Mouse (Mus musculus) heart, postnatal 0 days (tissue): ENCODE measurements at regions not wholly inside any gene's neighbourhood (a gene's known extent, or its start where the extent isn't known, plus 50 kb on each side); places are given as distances from the start of the nearest gene placed in this dataset.

Experiments
- ATAC-seq: fragments of 200-750 bp; cut with Nextera tagmentation; 2 replicates; pipeline ENCODE4 v1.8.0; 2017; ENCODE audit warnings: low read depth, moderate number of reproducible peaks, moderate library complexity; ENCODE audit not compliant: insufficient read depth
- DNase-seq: peaks from one replicate; pipeline ENCODE4 v3.0.0-alpha.2; 2016; ENCODE audit warnings: low spot score
- H3K27ac ChIP-seq: fragments of 300-500 bp; sonication (generic); 2 replicates; pipeline ENCODE4 v1.5.1; 2014; ENCODE audit warnings: low read depth, mild to moderate bottlenecking
- H3K27me3 ChIP-seq: fragments of 300-500 bp; sonication (generic); 2 replicates; pipeline ENCODE4 v1.6.1; 2014; ENCODE audit warnings: low read length, mixed read lengths; ENCODE audit not compliant: control insufficient read depth, insufficient read depth
- H3K36me3 ChIP-seq: fragments of 300-500 bp; sonication (generic); replicated peaks from 2 replicates; pipeline ENCODE4 v1.6.1; 2014; ENCODE audit warnings: low read length, mixed read lengths; ENCODE audit not compliant: control insufficient read depth, insufficient read depth
- H3K4me1 ChIP-seq: fragments of 300-500 bp; sonication (generic); 2 replicates; pipeline ENCODE4 v1.6.1; 2014; ENCODE audit warnings: antibody characterized with exemption; ENCODE audit not compliant: control insufficient read depth, insufficient read depth
- H3K4me2 ChIP-seq: fragments of 300-500 bp; sonication (generic); 2 replicates; pipeline ENCODE4 v1.6.1; 2014; ENCODE audit warnings: low read depth, mild to moderate bottlenecking, low read length, moderate library complexity
- H3K4me3 ChIP-seq: fragments of 300-500 bp; sonication (generic); 2 replicates; pipeline ENCODE4 v1.5.1; 2014; ENCODE audit warnings: low read depth, low read length
- H3K9ac ChIP-seq: fragments of 300-500 bp; sonication (generic); replicated peaks from 2 replicates; pipeline ENCODE4 v1.6.1; 2014; ENCODE audit warnings: low read depth, low read length, mixed read lengths
- H3K9me3 ChIP-seq: fragments of 300-500 bp; sonication (generic); replicated peaks from 2 replicates; pipeline ENCODE4 v1.6.1; 2016; ENCODE audit warnings: low read length; ENCODE audit not compliant: control insufficient read depth
- CTCF ChIP-seq: IDR thresholded peaks from 2 replicates; pipeline ENCODE4 v1.5.1; 2016; ENCODE audit warnings: antibody characterized with exemption, control low read depth, low read depth
- EP300 ChIP-seq: IDR thresholded peaks from 2 replicates; pipeline ENCODE4 v1.6.1; 2016; ENCODE audit warnings: antibody characterized with exemption, low read depth
- WGBS: fragments of 180-500 bp; shearing (Covaris S2); extraction: QIAGEN DNeasy Blood & Tissue Kit; methylation state at CpG from one replicate; pipeline ENCODE4 v1.1.7; 2014; 5-methylcytosine and 5-hydroxymethylcytosine counted together

GRCm38 (mm10) chr3:45198994-45199589 is 179.1 kb upstream of the Pcdh10 start:
- no peak overlapping the region for H3K4me2 ChIP-seq
- DNase-seq (no peak), ATAC-seq (no peak)
- no peaks in the 10 kb centered on the region for H3K4me1 ChIP-seq
- no peak overlapping the region for H3K27ac ChIP-seq
- no peak for TF ChIP-seq EP300
- TF ChIP-seq CTCF = no peak
- H3K4me3 ChIP-seq = no peak overlapping the region
- H3K36me3 ChIP-seq = no peaks in the 10 kb centered on the region
- no peaks in the 10 kb centered on the region for H3K27me3 ChIP-seq
- no peaks in the 10 kb centered on the region for H3K9me3 ChIP-seq
- no peak overlapping the region for H3K9ac ChIP-seq
- WGBS = 61% methylated on average over 1 of the region's 1 CpGs

- TF ChIP-seq EP300 = no peak
- no peak for TF ChIP-seq CTCF
- Histone ChIP-seq H3K4me1 (no peaks in the 10 kb centered on the region), H3K27me3 (no peaks in the 10 kb centered on the region), H3K36me3 (no peaks in the 10 kb centered on the region), H3K4me3 (no peak overlapping the region), H3K9ac (no peak overlapping the region), H3K27ac (no peak overlapping the region), H3K4me2 (no peak overlapping the region), H3K9me3 (no peaks in the 10 kb centered on the region)
- ATAC-seq (no peak), DNase-seq (no peak)
- WGBS = 60% methylated on average over 2 of the region's 2 CpGs
Observed at GRCm38 (mm10) chr3:45204392-45205043, 173.7 kb upstream of the Pcdh10 start.

GRCm38 (mm10) chr3:45231641-45232433 is 146.4 kb upstream of the Pcdh10 start:
- no peak overlapping the region for H3K4me2 ChIP-seq
- no peak overlapping the region for H3K9ac ChIP-seq
- DNase-seq (no peak), ATAC-seq (no peak)
- no peaks in the 10 kb centered on the region for H3K9me3 ChIP-seq
- H3K27me3 ChIP-seq = no peaks in the 10 kb centered on the region
- no peaks in the 10 kb centered on the region for H3K4me1 ChIP-seq
- no peak overlapping the region for H3K4me3 ChIP-seq
- no peak overlapping the region for H3K27ac ChIP-seq
- TF ChIP-seq CTCF = no peak
- WGBS = 61% methylated on average over 5 of the region's 5 CpGs
- H3K36me3 ChIP-seq = no peaks in the 10 kb centered on the region

GRCm38 (mm10) chr3:45238457-45238856 is 139.7 kb upstream of the Pcdh10 start:
- H3K4me2 ChIP-seq = no peak overlapping the region
- ATAC-seq = no peak
- H3K9me3 ChIP-seq = no peaks in the 10 kb centered on the region
- no peaks in the 10 kb centered on the region for H3K27me3 ChIP-seq
- no peaks in the 10 kb centered on the region for H3K36me3 ChIP-seq
- 69% methylated on average over 2 of the region's 2 CpGs for WGBS
- no peak overlapping the region for H3K4me3 ChIP-seq
- TF ChIP-seq CTCF = no peak
- TF ChIP-seq EP300 = no peak
- H3K27ac ChIP-seq = no peak overlapping the region
- no peak overlapping the region for H3K9ac ChIP-seq
- DNase-seq = no peak
- H3K4me1 ChIP-seq = no peaks in the 10 kb centered on the region

GRCm38 (mm10) chr3:45245456-45245855 is 132.7 kb upstream of the Pcdh10 start:
- TF ChIP-seq EP300 = no peak
- no peak for TF ChIP-seq CTCF

More at GRCm38 (mm10) chr3:45245456-45245855, 132.7 kb upstream of the Pcdh10 start:
- H3K27me3 ChIP-seq = no peaks in the 10 kb centered on the region
- DNase-seq (no peak), ATAC-seq (no peak)
- no peak overlapping the region for H3K4me2 ChIP-seq
- no peak overlapping the region for H3K4me3 ChIP-seq
- no peak overlapping the region for H3K9ac ChIP-seq
- H3K36me3 ChIP-seq = no peaks in the 10 kb centered on the region
- WGBS = 77% methylated on average over 1 of the region's 1 CpGs
- H3K27ac ChIP-seq = no peak overlapping the region
- H3K4me1 ChIP-seq = no peaks in the 10 kb centered on the region
- H3K9me3 ChIP-seq = no peaks in the 10 kb centered on the region
